Mouse (Mus musculus) left cerebral cortex, postnatal 10 days (tissue): ENCODE data around the gene Ndufa6. TPM values are rescaled to one million over a fixed set of nuclear protein-coding genes. Genes with fewer than 3 reads are reported as not detected.
A peak's percentile ranks its signal among the peaks of the same experiment; 100 is the strongest.

Experiments used
- DNase-seq, 2 experiments: peaks; one replicate each; pipeline ENCODE4 v3.0.0; 2021 to 2022; ENCODE audit warnings: low spot score in 2 of 2, mixed read lengths in 1 of 2; ENCODE audit errors: extremely low spot score in 1 of 2
- intact Hi-C: fragments of 180-260 bp; cut with DNase I; formaldehyde crosslinking; loops from one replicate; pipeline ENCODE4 v1.15.1; 2025
- total RNA-seq, 2 experiments: library from RNA; stranded (reverse); gene quantifications; 2 replicates each; pipeline ENCODE4 v1.2.3; 2021

Gene Ndufa6
- total RNA-seq, 2 experiments from 2014 or later: 167 to 200 TPM

DNA sequence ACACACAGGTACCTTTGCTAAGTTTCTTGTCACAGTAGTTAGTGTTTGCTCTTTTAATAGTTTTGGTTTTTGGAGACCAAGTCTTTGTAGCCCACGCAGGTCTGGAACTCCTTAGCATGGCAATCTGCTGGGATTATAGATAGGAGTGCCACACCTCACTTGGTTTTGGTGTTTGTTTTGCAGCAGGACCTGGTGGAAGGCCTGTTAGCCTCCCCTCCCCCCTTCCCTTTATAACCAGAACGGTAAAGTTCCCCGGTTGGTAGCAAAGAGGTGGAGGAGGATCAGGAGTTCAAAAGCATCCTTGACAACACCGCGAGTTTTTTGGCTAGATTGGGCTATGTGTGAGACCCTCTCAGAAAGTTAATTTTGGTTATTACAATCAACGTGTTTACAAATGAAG, 9.2 kb downstream of the Ndufa6 start:
- intact Hi-C loops: no loop called here
- DNase-seq: no peak

DNA sequence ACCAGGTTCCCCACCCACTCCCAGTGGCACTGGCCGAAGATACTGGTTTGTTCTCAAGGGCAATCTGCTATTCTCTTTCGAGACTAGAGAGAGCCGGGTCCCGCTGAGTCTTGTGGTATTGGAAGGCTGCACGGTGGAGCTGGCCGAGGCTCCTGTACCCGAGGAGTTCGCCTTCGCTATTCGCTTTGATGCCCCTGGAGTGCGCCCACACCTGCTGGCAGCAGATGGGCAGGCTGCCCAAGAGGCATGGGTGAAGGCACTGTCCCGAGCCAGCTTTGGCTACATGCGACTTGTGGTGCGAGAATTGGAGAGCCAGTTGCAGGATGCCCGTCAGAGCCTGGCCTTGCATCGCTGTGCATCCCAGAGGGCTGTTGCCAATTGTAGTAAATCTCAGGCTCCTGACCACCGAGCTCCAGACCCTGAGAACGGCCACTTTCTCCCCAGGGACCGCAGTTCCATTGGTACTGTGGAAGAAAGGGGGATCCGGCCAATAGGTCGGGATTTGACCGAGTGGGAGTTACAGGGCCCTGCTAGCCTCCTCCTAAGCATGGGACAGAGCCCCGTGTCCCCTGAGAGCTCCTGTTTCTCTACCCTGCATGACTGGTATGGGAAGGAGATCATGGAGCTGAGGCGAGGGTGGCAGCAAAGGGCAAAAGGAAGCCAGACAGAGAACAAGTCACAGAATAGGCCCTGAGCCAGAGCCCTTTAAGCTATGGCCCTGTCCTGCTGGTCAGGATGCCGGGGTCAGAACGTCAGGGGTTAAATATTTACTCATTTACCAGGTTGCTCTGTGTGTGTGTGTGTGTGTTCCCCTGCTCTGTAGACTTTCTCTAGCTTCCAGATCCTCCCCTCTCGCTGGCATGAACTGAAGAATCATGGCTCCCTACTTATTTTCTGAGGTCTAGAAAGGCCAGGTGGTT, 10.5 kb downstream of the Ndufa6 start:
- no peak for DNase-seq
- intact Hi-C loops: no loop called here

DNA sequence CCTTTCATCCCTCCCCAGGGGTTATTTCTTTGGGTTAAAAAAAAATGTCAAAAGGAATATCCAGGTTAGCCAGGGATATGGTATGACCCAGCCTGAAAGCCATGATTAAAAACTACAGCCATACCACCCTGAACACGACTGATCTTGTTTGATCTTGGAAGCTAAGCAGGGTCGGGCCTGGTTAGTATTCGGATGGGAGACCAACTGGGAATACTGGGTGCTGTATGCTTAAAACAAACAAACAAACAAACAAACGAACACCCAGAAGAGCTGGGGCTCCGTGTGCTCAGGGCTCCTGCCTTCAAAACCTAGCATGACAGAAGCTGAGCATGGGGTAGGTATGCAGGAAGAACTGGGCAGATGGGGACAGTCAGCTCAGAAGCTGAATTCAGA, 11.6 kb downstream of the Ndufa6 start:
- intact Hi-C loops: no loop called here
- no peak for DNase-seq

DNA sequence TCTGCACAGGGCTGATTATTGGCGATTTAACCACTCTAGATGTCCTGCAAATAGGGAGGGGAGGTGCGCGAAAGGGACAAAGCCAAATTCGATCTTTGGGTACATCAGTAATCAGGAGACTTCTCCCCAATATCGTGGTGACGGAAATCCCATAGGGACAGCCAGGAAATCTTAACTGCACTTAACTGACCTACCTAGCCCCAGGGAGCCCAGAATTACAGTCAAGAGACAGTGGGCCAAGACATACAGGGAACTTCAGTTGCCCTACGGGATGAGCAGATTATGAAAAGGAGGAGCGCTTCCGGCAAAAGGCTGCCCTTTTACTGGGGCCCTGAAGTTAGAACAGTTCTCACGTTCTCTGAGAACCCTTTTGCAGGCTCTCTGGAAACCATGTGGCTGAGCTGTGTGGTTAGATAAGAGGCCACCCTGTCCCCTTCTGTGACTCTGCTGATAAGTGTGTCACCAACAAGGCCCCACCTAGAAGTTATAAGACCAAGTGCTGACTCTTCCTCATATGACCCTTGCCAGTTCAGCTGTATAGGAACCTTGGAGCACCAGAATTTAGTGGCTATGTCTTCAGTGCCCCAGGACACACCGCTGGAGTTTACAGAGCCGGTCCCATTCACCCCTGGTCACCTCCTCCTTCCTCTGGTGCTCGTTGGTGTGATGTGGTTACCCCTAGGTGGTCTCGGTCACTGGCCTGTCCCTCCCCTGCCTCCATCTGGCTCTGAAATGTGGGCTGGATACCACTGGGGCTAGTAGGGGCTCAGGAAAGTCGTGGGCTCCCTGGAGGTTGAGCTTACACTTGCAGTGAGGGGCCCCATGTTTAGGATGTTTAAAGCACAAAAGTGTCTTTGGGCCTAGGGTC, 12.2 kb downstream of the Ndufa6 start:
- DNase-seq: no peak
- intact Hi-C loops: no loop called here

DNA sequence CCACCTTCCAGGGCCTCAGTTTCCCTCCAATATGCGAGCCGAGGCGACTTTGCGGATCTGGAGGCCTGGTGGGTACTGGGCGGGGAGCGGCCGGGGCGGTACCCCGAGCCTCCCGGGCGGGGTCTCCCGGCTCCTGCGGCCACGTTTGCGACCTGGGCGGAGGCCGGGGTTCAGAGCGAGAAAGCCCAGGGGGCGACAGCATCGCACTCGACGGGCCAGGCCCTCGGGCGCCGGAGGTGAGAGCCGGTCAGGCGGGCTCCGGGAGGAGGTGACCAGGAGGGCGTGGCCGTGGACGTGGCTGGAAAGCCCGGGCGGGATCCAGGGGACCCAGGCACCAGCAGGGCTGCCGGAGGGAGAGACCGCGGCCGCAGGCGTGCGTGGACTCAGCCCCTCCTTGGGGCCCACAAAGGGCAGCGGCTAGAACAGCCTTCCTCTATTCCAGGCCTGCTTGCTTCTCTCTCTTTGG, 13.1 kb downstream of the Ndufa6 start:
- DNase-seq: peak in 1 of 2 experiments; percentile 73
- intact Hi-C loops: no loop called here

DNA sequence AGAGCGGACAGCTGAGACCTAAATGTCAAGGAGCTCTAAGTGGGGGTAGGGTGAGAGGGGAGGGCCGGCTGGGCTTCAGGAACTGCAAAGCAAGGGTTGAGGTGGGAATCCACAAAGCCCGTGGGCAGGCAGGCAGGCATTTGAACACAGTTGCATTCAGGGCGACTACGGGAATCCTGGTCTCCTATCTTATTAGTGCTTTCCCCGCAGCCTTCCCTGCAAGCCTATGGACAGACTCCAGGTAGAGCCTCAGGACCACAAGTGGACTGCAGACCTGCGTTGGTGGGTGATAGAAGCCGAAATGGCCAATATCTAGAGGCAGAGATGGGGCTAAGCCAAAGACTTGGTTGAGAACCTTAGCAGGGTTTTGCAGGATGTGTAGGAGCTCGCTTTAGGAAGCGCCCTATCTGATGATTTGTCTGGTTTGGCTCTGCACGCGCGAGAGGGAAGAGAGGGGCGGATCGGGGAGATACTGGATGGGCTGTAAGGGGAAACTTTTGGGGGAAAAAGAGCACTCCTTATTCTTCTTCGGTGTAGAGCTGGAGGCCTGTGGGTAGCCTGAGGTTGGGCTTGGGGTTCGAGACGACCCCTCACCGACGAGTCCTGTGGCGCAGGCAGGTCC, 13.6 kb downstream of the Ndufa6 start:
- no peak for DNase-seq
- intact Hi-C loops: no loop called here

DNA sequence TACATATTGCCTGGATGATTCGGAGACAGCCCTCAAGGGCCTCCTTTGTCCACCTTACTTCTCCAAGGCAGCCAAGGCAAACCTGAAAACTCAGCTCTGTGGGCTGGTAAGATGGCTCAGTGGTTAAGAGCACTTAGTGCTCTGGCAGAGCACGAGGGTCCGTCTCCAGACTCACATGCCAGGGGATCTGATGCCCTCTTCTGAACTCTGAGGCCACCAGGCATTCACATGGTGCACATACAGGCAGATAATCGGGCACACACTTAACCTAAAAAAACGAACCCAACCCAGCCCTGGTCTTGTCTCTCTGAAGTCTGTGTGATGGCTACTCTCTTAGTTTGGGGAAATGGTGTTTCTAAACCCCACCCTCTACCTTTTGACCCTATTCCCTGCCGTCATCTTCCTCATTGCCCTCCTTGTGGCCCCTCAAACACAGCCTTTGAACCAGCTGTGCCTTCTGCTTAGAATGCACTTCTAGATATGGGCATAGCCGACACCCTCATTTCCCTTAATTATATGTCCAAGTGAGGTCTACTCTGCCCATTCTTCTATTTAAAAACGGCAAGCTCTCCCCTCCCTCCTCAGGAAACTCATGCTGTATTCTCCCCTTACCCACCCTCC, 14.4 kb downstream of the Ndufa6 start:
- no peak for DNase-seq
- intact Hi-C loops: no loop called here

DNA sequence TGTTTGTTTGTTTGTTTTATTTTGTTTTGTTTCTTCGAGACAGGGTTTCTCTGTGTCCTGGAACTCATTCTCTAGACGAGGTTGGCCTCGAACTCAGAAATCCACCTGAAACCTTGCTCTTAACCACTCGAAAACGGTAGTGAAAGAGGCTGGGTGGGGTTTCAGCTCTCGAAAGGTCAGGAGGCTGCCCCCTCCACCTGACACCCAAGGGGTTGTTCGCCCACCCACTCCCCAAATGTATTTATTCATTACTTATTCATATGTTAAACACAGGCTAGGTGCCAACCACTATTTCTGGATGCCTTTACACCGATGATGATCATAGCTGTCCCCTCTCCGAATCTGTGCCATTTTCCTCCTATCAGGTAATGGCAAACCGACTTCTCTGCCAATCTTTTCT, 15.0 kb downstream of the Ndufa6 start:
- intact Hi-C loops: no loop called here

DNA sequence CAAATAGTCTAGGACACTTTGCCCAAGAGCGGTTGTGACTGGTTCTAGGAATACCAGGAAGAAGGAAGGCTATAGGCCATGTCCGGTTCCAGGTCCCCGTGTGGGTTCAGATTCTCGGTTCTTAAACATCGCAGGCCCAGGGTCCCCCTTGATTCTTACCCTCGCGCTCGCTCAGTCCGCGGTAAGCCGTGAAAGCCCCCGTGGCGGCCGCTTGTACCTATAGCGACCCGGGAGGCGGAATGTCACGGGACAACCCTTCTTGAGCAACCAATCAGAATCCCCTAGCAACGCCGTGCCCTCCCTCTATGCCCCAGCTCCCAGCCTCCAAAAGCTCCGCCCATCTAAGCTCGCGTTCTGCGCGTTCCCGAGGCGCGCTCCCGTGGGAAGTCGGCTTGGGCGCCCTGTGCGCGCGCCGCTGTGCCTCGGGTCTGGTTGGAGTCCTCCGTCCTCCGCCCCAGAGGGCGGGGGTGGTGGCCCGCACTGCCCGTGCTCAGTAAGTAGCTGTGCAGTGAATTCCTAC, 15.5 kb downstream of the Ndufa6 start, which contains the start of the genes Naga, Pheta2 and Smdt1:
Gene Naga (minus strand): TSS at position 333 of the 520 bp plus-strand sequence.
Gene Pheta2 (plus strand): TSS at position 350 of the 520 bp plus-strand sequence.
Gene Smdt1 (plus strand): TSS at position 367 of the 520 bp plus-strand sequence.
- peak; percentile 92 to 97 for DNase-seq
- intact Hi-C loops: no loop called here

More for the DNA sequence above, 15.0 kb downstream of the Ndufa6 start:
- DNase-seq: no peak

DNA sequence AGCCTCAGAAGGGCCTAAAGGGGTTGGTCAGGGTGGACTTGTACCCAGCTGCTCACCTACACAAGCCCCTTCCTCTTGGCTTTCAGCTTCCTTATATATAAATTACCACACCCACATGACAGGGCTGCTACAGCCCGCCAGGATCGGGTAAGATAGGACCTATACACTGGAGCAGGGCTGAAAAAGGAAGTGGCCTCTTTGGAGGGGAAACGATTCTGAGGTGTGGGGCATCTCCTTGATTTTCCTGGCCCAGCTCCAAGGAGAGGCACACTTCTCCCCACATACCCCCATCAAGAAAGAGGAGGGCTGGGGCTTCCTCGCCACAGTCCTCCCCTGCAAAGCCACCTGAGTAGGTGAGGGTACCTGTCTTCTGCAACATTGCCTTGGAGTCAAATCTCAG, 16.2 kb downstream of the Ndufa6 start:
- intact Hi-C loops: no loop called here
- no peak for DNase-seq

DNA sequence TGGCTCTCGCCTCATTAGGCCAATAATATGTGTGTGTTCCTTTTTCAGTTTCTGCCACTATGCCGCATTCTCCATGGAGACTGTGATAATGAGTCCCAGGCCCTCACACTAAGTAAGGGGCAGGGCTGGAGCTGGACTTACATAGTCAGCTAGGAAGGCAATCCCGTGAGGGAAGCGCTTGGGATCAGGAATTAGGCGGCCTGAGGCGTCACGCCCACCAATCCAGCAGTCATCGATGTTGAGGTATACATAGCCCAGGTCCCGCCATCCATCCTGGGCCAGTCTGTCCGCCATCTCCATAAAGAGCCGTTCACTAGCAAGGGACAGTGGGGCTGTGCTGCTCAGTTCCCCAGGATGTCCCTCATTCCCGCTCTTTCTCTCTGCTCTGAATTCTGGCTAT, 17.5 kb downstream of the Ndufa6 start:
- intact Hi-C loops: no loop called here
- DNase-seq: no peak

DNA sequence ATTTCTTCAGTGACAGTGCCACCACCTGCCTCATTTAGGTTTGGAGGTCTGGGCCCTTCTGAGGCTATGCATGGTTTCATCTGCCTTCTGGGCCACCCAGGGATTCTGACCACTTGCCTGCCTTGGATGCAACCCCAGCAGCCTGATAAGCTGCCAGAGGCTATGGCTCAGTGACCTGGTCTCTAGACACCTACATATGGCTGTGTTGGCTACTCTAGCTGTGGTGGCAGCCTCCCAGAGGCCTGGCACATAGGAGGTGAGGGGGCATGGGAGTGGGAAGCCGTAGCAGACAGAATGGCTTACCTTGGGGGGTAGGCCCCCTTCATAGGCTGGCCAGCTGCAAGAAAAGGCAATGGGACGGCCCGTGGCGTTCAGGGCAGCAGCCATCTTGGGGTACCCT, 18.9 kb downstream of the Ndufa6 start:
- intact Hi-C loops: no loop called here
- no peak for DNase-seq

DNA sequence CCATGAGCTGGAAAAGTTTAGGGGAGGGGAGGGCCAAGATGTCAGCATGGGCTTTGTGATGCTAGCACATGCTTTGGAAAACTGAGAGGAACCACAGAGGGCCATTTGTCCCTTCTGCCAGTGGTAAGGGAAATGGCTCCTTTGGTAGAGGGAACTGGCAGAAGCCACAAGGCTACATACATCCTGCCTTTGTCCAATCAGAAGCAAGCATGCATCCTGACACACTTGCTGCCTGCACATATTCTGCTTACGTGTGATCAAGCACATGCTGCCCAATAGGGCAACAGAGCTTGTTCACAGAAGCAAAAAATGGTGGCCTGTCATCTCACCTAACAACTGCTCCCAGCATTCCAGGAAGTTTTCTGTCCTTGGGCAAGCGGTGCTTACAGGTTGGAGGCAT, 28.7 kb downstream of the Ndufa6 start:
- intact Hi-C loops: no loop called here
- DNase-seq: no peak

DNA sequence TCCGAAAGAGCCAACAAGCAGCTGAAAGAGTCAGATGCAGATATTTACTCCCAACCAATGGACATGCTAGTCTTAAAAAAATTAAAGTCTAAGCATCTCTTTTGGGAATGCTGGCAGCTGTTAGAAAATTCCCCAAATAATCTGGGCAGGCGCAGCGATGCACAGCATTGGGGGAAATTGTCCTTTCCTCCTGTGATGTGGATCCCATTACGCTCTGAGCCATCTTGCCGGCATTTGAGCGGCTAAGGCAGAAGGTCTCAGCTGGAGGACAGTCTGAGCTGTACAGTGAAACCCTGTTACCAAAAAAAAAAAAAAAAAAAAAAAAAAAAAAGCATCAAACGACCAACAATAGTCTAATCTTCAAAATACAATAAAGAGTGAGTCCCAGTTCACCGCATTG, 31.9 kb downstream of the Ndufa6 start:
- intact Hi-C loops: no loop called here
- no peak for DNase-seq

DNA sequence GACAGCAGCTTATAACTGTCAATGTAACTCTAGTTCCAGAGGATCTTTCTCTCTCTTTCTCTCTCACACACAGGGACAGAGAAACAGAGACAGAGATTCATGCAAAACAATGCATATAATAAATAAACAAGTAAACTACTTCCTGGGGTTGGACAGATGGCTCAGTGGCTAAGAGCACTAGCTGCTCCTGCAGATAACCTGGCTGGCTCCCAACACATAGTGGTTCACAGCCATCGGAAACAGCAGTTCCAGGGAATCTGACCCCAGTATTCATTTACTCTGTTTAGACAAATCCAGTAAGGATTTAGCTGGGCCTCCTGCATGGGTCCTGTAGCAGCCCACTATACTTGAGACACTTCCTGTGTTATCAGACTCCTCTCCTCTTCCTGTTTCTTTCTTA, 34.5 kb downstream of the Ndufa6 start:
- intact Hi-C loops: no loop called here
- DNase-seq: no peak

DNA sequence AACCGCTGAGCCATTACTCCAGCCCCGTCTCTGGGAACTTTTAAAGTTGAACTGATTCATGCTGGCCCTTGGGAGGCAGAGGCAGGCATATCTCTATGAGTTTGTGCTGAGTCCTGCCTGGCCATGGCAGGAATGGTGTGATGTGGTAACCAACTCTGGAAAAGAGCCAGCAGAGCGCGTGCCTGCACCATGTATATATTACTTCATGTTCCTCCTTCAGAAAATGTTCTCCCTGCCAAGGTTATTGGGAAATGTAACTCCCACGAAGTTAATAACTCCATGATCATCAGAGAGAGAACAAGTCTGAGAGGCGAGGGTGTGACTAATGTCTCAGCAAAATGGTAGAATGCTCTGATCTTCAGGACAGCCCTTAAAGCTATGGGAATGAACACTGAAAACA, 36.3 kb downstream of the Ndufa6 start:
- DNase-seq: no peak
- intact Hi-C loops: no loop called here

DNA sequence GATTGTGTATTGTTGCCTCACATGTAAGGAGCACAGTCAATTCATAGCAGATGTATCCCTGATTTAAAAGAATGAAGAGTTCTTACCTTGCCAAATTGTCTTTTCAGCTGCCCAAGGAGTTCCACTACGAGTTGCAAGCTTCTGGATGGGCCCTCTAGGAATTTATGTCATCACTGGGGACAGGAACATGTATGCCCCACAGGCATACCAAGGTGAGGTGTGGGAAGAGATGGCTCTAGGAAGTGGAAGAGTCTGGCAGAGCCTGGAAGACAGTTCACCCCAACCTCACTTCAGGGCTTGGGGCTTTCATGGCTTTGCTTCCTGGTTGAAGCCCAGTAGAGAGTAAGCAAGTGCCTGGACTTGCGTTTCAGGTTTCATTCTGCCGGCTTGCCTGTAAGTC, 45.7 kb downstream of the Ndufa6 start:
- intact Hi-C loops: no loop called here

DNA sequence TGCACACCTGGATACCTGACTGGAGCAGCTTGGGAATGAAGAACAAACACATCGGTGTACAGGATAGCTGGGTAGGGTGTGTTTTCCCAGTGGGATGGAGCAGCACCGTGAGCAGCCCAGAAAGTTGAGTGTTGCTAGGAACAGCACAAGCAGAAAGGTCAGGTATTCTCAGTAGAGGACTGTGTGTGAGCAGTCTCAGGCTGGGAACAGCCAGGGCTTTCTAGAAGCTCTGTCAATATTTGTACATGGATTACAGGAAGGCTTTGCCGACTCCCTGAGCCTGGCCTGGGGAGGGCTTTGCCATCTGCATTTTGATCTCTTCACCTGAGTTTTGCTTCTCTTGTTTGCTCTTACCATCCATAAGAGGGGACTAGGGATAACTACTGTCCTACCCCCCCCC, 47.0 kb downstream of the Ndufa6 start:
- DNase-seq: no peak
- intact Hi-C loops: no loop called here

More for the DNA sequence above, 45.7 kb downstream of the Ndufa6 start:
- DNase-seq: no peak
